Mouse (Mus musculus): ENCODE measurements around the gene Oprm1. TPM values are rescaled to one million over a fixed set of nuclear protein-coding genes. Genes with fewer than 3 reads are reported as not detected.

Oprm1 gene
- polyA plus RNA-seq, 1 experiment = 1.8 TPM

DNA sequence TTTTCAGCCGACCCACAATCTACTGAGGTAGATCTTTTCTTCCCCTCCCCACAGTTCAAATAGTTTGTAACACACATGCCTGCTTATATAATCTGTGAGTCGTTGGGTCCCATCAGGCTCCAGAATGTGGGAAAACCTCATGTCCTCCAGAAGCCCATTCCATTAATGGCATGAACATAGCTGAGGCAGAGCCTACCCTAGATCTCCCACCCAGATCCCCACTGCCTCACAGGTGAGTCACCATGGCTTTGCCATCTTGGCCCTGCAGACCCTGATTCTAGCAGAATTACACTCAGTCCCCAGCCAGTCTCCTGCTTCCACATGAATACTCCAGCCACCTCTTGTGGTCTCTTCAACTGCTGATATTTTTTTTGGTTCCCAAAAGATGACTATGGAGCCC lies 317.4 kb downstream of the Oprm1 start:
- DNase-seq (ENCODE audit: low read depth) = no peak
- TF ChIP-seq CTCF (IDR thresholded peaks at IDR 0.05; ENCODE audit: borderline replicate concordance, extremely low read depth, insufficient read depth, insufficient read length) (no peak), POLR2A (IDR thresholded peaks at IDR 0.05; ENCODE audit: borderline replicate concordance, extremely low read depth, insufficient read depth, insufficient read length, poor library complexity, severe bottlenecking) (no peak)

- peak; percentile 84 for DNase-seq (ENCODE audit: low read depth)
- TF ChIP-seq POLR2A (IDR thresholded peaks at IDR 0.05; ENCODE audit: borderline replicate concordance, extremely low read depth, insufficient read depth, insufficient read length, poor library complexity, severe bottlenecking) = no peak
- peak; percentile 95 for TF ChIP-seq CTCF (IDR thresholded peaks at IDR 0.05; ENCODE audit: borderline replicate concordance, extremely low read depth, insufficient read depth, insufficient read length)
These were observed 317.9 kb downstream of the Oprm1 start for GRCm38 (mm10) chr10:7076201-7076600.

- DNase-seq (ENCODE audit: low read depth) = no peak
- TF ChIP-seq POLR2A (IDR thresholded peaks at IDR 0.05; ENCODE audit: borderline replicate concordance, extremely low read depth, insufficient read depth, insufficient read length, poor library complexity, severe bottlenecking) (no peak), CTCF (IDR thresholded peaks at IDR 0.05; ENCODE audit: borderline replicate concordance, extremely low read depth, insufficient read depth, insufficient read length) (no peak)
These were observed 318.4 kb downstream of the Oprm1 start for GRCm38 (mm10) chr10:7076662-7077211.

GRCm38 (mm10) chr10:7077389-7077808 lies 319.1 kb downstream of the Oprm1 start:
- TF ChIP-seq CTCF (IDR thresholded peaks at IDR 0.05; ENCODE audit: borderline replicate concordance, extremely low read depth, insufficient read depth, insufficient read length) (no peak), POLR2A (IDR thresholded peaks at IDR 0.05; ENCODE audit: borderline replicate concordance, extremely low read depth, insufficient read depth, insufficient read length, poor library complexity, severe bottlenecking) (no peak)
- DNase-seq (ENCODE audit: low read depth) = peak; percentile 22

DNA sequence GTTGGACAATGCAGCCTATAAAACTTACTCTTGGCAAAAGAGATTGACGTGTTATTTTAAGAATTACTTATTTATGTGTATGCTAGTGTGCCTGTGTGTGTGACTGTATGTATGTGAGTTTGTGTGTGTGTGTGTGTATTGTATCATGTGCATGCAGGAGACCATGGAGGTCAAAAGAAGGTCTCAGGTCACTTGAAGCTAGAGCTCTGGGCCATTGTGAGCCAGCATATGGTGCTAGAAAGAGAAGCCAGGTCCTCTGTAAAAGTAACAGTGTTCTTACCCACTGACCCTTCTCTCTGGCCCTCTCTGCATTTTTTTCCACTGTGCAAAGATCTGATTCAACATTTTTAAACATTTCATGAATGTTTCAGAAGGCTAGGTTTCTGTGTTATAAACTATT lies 319.7 kb downstream of the Oprm1 start:
- TF ChIP-seq POLR2A (IDR thresholded peaks at IDR 0.05; ENCODE audit: borderline replicate concordance, extremely low read depth, insufficient read depth, insufficient read length, poor library complexity, severe bottlenecking) = no peak
- no peak for TF ChIP-seq CTCF (IDR thresholded peaks at IDR 0.05; ENCODE audit: borderline replicate concordance, extremely low read depth, insufficient read depth, insufficient read length)
- no peak for DNase-seq (ENCODE audit: low read depth)

Other genes with a start within 250 kb of the Oprm1 start
- not detected in 2 replicates for gene Gm10945, start 3.3 kb downstream of the Oprm1 start, polyA plus RNA-seq (2012; rRNA removed)

Measured in brain, embryonic 14.5 days (tissue).